Mouse (Mus musculus) gastrocnemius, postnatal 14 days (tissue): Measurements from ENCODE around the gene B3galt4. TPM values are rescaled to one million over a fixed set of nuclear protein-coding genes. Genes with fewer than 3 reads are reported as not detected.
"Not testable (repeated sequence)": the region's sequence is repeated elsewhere in the genome, so short reads cannot be mapped to it uniquely, and the experiment has no call there.

ENCODE experiments used
- DNase-seq: peaks from one replicate; pipeline ENCODE4 v3.0.0; 2021; ENCODE audit warnings: mixed read lengths
- intact Hi-C: fragments of 180-260 bp; cut with DNase I; formaldehyde crosslinking; loops from one replicate; pipeline ENCODE4 v1.15.1; 2025; ENCODE audit warnings: low total_unique reads
- long read RNA-seq, 2 experiments: library from polyadenylated mRNA; stranded (forward); transcript quantifications; one replicate each; pipeline ENCODE4 v2.0.0; 2021
- total RNA-seq, 2 experiments: library from RNA; stranded (reverse); gene quantifications; 2 replicates each; pipeline ENCODE4 v1.2.3; 2021

B3galt4 gene
- total RNA-seq, result 1 to 10 TPM; 2.3 to 2.7 TPM
- long read RNA-seq, experiment 1, result 0 reads
- long read RNA-seq, experiment 2, result 0 reads

- intact Hi-C loops, result no loop called here
- DNase-seq, result peak; percentile 80
Observed at GRCm38 (mm10) chr17:33951021-33951946, at the start of gene B3galt4. Gene B3galt4, minus strand, starts transcription at chr17:33951488.

GRCm38 (mm10) chr17:34000796-34001195 lies 49.5 kb upstream of the B3galt4 start:
- intact Hi-C loops, DNase-seq: not testable (repeated sequence)

- DNase-seq, result peak; percentile 87
- intact Hi-C loops, result no loop called here
Observed at GRCm38 (mm10) chr17:34000150-34000537, 48.9 kb upstream of the B3galt4 start, which contains the start of gene H2-K1. Gene H2-K1, minus strand, starts transcription at chr17:34000347.

GRCm38 (mm10) chr17:33999341-34000149 lies 48.3 kb upstream of the B3galt4 start:
- intact Hi-C loops, result no loop called here
- DNase-seq, result peak; percentile 19

GRCm38 (mm10) chr17:33998697-33999096 lies 47.4 kb upstream of the B3galt4 start:
- DNase-seq, intact Hi-C loops: not testable (repeated sequence)

- intact Hi-C loops, DNase-seq: not testable (repeated sequence)
Observed at GRCm38 (mm10) chr17:33997025-33997424, 45.7 kb upstream of the B3galt4 start.

GRCm38 (mm10) chr17:33995651-33996050 lies 44.4 kb upstream of the B3galt4 start:
- no peak for DNase-seq
- intact Hi-C loops, result loop anchor here (2.0 kb wide), 1 partner anchor 1275 kb away; no protein-coding TSS in a partner anchor

- DNase-seq, result no peak
- intact Hi-C loops, result loop anchor here (2.0 kb wide), 1 partner anchor 1276 kb away; no protein-coding TSS in a partner anchor
Observed at GRCm38 (mm10) chr17:33994959-33995358, 43.7 kb upstream of the B3galt4 start.

- DNase-seq, result peak; percentile 54
- intact Hi-C loops, result no loop called here
Observed at GRCm38 (mm10) chr17:33991788-33992664, 40.7 kb upstream of the B3galt4 start.

GRCm38 (mm10) chr17:33982136-33982535 lies 30.8 kb upstream of the B3galt4 start:
- intact Hi-C loops, DNase-seq: not testable (repeated sequence)

- intact Hi-C loops, result not testable (repeated sequence)
- DNase-seq, result peak; percentile 84
Observed at GRCm38 (mm10) chr17:33981192-33981909, 30.1 kb upstream of the B3galt4 start.

GRCm38 (mm10) chr17:33980181-33981035 lies 29.1 kb upstream of the B3galt4 start:
- intact Hi-C loops, result no loop called here

GRCm38 (mm10) chr17:33979512-33980050 lies 28.3 kb upstream of the B3galt4 start:
- no peak for DNase-seq
- intact Hi-C loops, result no loop called here

More at GRCm38 (mm10) chr17:33980181-33981035, 29.1 kb upstream of the B3galt4 start:
- DNase-seq, result no peak

GRCm38 (mm10) chr17:33978631-33979031 lies 27.3 kb upstream of the B3galt4 start:
- DNase-seq, result peak; percentile 75
- intact Hi-C loops, result no loop called here

GRCm38 (mm10) chr17:33977861-33978557 lies 26.7 kb upstream of the B3galt4 start:
- intact Hi-C loops, result no loop called here
- no peak for DNase-seq

- no peak for DNase-seq
- intact Hi-C loops, result loop anchor here (5.0 kb wide), 1 partner anchor 1299 kb away; no protein-coding TSS in a partner anchor
Observed at GRCm38 (mm10) chr17:33973572-33973971, 22.3 kb upstream of the B3galt4 start.
